Mouse (Mus musculus) spleen, postnatal 10 days (tissue): ENCODE data around the gene Patj.
A peak's percentile ranks its signal among the peaks of the same experiment; 100 is the strongest.
"Not testable (repeated sequence)": the region's sequence is repeated elsewhere in the genome, so short reads cannot be mapped to it uniquely, and the experiment has no call there.

Experiments
- DNase-seq, 2 experiments: peaks; one replicate each; pipeline ENCODE4 v3.0.0; 2021 to 2022; ENCODE audit warnings: low spot score in 2 of 2

Gene Patj

DNA sequence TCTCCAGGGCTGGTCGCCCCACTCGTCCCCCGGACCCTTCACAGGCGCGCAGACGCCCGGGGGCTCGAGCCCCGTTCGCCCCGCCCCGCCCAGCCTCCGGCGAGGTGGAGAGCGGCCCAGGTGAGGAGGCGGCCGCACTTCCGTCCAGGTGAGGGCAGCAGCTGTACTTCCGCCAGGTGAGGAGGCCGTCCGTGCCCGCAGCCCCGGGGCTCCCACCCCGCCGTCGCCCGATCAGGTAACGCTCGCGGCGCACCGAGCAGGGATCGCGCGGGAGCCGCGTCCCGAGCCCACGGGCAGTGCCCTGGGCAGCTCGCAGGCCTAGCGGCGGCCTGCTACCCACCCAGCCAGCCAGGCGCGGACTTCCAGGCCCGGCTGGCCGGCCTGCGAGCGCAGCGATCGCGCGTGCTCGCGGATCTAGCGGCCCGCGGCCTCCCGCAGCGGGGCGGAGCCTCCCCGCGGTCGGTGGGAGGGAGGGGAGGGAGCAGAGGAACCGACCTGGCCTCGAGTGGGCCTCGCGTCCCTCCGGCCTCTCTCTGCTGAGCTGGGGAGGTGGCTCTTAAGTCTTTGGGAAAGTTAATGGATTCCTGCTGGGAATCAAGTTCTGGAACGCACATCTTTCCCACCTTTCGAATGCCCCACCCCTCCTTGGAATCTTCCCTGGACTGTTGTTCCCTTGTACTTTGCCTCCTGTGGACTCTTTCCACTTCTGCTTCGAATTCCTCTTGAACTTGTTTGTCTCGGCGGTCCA, at the start of gene Patj:
Gene Patj (plus strand): TSS at position 96 of the 748 bp plus-strand sequence.
- DNase-seq = peak; percentile 8 to 36

DNA sequence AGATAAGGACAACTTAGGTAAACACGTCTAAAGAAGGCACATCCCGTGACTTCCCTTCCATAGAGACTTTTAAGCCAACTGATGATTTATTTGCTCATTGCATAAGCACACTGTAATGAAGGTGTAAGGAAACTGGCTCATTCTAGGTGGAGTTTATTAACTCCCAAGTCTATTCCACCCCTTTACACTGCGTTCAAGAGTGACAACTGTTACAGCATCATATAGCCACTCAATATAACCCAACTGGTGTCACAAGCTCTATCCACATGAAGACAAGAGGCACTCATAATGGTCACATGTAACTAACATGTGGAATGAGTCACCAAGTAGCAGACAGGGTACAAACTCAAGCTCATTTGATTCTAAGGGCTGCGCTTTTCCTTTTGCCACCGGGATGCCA, 47.0 kb upstream of the Patj start:
- no peak for DNase-seq

DNA sequence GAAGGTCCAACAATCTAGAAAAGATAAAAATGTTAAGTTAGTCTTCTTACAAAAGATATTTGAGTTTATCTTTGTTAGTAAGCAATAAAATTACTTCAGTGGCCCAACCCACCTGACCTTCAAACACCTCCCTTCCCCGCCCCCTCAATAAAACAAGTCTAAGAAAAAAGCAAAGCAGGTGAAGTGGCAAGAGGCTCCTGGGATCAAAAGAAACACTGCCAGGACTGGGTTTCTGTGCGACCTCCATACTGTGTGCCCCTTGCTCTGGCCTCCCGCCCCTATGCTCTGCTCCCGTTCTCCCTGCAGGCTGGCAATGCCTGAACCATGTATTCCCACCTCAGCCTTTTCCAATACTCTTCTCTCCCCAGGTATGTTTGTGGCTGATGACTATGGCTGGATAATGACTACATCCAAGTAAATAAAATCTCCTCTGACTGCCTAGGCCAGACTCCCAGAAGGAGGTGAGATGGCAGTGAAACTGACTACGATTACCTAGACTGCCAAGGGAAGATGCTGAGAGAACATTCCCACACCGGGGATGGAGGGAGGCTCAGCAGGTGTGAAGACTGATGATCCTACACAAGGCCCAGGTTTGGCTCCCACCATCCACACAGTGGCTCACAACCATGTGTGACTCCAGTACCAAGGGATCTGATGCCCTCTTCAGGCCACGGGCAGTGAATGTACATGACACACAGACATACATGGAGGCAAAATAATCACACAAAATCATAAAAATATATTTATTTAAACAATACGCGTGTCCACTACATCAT, 37.4 kb upstream of the Patj start:
- no peak for DNase-seq

DNA sequence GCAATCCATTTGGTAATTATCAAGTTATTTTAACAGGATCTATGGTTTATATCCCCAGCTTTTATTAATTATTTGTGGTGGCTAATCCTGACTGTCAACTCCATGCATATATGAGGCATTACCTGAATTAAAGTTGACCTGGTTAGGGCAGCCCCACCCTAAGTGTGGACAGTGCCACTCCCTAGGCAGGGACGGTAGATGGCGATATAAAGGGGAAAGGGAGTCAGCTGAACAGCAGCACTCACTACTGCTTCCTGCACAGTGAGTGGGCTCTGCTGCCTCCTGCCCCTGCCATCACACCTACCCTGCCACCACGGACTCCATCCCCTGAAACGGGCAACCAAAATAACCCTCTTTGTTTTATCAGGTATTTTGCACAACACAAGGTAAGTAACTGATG, 20.2 kb upstream of the Patj start:
- DNase-seq = peak in 1 of 2 experiments; percentile 25

DNA sequence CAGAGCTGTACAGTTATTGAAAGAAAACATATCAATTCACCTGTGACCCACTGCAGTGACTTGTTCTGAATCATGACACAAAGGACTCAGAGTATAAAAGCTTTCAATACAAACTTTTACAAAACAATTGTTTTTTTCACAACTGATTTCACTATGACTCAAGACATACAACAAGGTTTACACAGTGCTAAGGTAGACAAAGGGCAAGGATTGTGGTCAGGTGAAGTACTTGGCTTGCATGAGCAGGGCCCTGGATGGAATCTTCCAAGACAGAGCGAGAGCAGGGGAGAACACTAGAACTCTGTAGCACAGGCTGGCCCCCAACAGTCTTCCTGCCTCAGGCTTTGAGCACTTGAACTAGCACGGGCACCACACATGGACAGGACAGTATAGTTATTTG, 18.6 kb upstream of the Patj start:
- no peak for DNase-seq

DNA sequence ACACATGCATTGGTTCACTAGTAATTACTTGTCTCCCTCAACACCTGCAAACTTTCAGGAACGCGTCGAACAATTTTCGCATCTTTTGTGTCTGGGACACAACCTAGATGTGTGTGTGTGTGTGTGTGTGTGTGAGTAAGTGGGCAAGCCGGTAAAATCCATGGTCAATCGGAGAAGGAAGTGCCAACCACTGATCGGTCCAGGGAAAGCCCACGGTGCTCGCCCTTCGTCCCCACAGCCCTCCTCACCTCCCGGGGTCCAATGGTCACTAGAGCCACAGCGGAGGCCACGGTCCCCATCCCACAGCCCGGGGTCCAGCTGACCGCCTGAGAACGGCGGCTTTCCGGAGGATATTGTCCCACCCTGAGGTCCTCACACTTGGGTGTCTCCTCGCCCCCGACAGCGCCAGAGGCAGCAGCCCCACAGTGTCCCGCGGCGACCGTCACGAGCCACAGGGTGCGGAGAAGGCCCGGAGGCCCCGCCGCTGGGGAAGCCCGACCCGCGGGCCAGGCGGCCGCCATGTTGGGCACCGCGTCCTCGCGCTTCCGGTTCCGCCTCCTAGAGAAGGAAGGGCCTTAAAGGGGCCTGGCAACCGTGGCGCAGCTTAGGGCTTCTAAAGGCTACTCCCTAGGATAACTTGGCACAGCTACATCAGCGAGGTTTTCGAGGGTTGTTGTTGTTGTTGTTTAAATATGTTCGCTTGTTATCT, 12.7 kb upstream of the Patj start, which contains the start of gene Tm2d1:
Gene Tm2d1 (minus strand): TSS at position 591 of the 709 bp plus-strand sequence.
- DNase-seq = peak; percentile 75 to 84

DNA sequence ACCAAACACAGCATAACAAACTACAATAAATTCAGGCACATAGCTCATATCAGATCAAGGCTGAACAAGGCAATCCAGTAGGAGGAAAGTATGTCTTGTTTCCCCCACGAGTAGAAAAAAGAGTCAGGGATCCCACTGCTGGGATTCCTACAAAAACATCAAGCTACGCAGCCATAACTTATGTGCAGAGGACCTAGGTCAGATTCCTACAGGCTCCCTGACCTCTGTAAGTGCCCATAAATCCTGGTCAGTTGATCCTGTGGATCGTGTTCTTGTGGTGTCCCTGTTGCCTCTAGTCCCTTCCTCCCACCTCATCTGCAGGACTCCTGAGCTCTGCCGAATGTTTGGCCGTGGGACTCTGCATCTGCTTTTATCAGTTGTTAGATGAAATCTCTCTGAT, 10.5 kb upstream of the Patj start:
- DNase-seq = no peak

DNA sequence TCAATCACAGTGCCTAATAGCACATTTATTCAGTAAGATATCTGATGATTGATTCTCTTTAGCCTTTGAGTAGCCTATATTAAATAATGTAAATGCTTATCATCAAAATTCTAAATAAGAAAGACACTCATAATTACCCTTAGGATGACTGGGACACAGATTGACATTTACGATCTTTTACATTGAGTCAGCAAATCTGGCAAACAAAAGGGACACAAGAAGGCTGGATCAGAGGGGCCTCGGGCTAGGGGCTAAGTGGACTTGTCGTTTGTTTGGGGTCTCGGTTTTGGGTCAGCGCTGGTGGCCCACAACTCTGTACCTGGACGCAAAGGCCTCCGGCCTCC, 267 bp upstream of the Patj start:
- no peak for DNase-seq

DNA sequence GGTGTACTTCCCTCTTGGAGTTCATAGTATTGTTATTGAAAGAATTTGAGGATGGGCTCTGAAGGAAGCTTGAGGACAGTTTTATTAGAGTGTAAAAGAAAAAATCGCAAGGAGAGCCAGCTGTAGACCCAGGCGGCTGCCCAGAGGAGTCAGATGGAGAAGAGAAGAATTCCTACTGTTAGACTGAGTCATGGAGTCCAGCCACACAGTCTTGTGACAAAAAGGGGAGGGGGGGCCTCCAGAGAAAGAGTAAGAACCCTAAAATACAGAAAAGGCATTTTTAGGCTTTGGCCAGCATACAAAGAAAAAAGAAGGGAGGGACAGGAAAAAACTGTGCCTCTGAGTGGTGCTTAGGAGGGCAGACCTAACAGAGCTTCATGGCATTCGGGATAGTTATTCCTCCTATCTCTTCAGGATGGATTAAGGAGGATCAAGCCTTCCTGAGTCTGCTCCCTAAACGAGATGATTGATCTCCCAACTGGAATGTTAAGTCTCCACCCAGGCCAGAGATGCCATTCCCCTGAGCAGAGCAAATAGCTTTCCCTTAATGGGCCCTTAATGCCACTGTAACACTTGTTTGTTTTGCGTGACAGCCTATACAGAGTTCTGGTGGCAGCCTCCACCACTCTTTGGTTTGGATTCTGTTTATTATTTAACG, 5.5 kb downstream of the Patj start:
- DNase-seq = no peak

DNA sequence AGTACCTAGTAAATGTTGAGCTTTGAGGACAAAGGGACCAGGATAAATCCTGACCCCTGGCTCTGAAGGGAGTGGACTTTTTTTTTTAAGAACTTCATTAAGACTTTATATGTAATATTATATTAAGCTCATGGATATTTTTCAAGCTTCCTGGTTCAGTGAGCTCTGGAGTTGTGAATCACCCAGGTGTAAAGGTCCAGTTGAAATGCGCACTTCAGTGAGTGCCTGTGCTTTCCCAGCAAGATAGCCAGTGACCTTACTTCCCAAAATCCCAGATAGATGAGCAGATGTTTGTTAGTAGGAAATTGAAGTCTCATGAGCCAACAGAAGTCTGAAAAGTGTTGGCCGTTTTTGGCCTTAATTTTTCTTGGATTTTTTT, 6.0 kb downstream of the Patj start:
- DNase-seq = no peak

DNA sequence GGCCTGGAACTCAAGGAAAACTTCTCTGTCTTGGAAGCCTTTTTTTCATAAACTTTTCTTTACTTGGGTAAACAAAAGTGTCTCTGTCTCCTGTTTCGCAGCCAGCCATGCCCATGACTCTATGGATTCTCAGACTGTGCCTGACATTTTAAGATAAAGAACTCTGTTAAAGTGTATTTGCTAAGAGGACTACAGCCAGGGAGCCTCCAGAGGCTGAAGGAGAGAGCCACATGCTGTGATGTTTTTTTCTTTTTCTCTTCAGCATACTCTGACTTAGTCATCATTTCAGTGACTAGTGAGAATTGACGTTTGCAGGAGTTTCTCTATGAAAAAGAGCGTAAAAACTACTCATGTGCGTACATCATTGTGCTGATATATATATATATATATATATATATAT, 7.9 kb downstream of the Patj start:
- no peak for DNase-seq

DNA sequence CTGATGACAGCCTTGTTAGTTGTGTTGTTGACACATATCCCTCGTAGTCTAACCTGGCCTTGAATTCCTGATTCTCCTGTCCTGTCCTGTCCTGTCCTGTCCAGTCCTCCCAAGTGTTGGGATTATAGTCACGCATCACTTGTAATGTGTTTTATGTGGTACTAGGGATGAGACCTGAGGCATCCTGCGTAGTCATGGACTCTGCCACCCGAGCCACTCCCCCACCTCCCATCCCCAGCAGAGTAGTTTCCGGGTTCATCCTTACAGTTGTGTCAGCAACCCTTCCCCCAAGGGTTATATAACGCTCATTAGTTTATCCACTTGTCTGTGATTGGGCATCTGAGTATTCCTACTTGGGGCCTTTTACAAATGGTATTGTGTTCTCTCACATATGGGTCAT, 8.8 kb downstream of the Patj start:
- DNase-seq = no peak

DNA sequence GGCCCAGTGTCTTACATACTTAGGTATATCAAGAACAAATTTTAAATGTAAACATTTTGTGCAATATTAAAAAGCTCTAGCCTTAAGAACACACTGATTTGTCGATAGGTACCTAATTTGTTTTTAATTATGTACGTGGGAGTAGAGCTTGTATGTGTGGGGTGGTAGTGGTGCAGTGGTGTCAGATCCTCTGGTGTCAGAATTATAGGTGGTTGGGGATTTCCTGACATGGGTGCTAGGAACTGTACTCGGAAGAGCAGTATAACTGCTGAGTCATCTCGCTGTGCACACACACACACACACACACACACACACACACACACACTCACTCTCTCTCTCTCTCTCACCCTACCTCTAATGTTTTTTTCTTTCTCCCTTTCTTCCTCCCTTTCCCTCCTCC, 12.9 kb downstream of the Patj start:
- DNase-seq = no peak

DNA sequence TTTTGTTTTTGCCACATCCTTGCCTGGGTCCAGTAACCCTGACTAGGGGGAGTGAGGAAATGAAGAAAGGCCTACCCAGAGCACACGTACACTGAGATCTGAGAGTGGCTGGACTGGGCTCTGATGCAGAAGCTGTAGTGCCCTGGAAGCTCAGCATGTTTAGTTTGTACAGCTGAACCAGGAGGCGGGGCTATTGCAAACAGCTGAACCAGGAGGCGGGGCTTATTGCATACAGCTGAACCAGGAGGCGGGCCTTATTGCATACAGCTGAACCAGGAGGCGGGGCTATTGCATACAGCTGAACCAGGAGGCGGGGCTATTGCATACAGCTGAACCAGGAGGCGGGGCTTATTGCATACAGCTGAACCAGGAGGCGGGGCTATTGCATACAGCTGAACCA, 19.6 kb downstream of the Patj start:
- DNase-seq = not testable (repeated sequence)

DNA sequence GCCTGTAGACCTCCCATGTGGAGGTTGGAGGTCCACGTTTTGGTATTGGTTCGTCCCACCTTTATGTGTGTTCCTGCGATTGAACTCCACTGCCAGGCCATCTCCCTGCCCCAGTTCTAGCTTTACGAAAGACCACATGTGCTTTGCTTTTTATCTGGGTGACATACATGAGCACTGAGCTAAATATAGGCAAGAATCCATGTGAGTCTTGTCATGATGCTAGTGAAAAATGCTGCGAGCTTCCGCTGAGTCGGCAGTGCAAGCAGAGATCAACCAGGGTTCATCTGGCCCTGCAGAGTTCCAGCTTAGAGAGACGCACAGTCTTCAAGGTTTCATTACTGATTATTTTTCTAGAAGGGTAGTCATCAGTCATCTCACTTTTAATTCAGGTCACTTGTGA, 32.8 kb downstream of the Patj start:
- DNase-seq = no peak

DNA sequence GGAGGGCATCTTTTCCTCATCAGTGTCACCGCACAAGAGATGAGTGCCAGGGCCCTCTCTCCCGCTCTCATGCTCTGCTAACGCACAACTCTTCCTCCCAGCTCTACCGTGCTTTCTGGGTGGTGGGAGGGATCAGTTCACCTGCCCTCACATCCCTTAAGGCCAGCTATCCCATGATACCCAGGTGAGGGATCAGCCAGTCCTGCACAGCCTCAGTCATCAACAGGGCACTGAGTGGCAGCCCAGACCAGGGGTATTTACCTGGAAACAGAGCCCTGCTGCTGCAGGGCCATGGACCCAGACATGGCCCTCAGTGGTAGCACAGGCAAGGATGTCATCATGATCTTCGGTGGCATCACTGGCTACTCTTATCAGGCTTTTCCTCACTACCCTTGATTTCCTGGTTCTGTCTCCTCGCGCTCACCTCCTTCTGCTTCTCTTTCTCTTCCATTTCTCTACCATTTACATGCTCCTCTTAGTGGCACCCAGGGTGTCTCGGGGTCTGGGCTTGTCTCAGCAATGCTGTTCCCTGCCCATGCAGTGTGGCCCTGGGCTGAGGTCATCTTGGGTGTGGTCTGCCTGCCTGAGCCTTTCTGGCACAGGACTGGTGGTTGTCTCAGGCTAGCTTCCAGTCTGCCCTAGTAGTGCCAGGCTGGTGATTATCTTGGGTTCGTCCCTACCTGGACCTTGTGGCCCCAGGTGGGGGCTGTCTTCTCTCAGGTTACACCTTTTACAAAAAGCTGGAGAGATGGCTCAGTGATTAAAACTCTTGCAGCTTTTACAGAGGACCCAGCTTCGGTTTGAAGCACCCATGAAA, 40.3 kb downstream of the Patj start:
- DNase-seq = peak; percentile 6 to 22

DNA sequence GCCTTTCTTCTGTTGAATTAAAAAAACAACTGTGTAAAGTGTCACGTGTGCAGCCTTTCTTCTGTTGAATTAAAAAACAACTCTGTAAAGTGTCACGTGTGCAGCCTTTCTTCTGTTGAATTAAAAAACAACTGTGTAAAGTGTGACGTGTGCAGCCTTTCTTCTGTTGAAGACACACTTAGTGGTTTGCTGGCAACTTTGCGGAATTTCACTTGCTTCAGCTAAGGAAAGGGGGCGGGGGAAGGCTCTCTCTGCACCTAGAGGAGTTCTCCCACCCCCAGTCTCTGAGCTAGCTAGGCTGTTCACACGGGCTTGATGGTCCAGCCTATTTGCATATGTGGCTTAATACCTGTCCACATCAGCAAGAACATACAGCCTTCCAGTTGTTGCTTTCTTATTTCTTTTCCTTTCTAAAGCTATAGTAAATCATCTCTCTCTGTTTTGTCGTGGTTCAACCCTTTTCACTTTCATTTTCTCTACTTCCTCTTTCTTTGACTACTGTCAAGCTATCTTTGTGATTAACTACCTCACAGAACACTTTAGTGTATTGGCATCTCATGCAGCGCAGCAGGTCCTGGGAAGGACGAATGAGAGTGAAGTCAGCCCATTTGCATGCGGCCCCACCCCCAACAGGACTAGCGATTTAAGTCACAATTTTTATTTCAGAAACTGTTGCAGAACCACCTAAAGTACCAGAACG, 41.2 kb downstream of the Patj start:
- peak; percentile 20 to 65 for DNase-seq

DNA sequence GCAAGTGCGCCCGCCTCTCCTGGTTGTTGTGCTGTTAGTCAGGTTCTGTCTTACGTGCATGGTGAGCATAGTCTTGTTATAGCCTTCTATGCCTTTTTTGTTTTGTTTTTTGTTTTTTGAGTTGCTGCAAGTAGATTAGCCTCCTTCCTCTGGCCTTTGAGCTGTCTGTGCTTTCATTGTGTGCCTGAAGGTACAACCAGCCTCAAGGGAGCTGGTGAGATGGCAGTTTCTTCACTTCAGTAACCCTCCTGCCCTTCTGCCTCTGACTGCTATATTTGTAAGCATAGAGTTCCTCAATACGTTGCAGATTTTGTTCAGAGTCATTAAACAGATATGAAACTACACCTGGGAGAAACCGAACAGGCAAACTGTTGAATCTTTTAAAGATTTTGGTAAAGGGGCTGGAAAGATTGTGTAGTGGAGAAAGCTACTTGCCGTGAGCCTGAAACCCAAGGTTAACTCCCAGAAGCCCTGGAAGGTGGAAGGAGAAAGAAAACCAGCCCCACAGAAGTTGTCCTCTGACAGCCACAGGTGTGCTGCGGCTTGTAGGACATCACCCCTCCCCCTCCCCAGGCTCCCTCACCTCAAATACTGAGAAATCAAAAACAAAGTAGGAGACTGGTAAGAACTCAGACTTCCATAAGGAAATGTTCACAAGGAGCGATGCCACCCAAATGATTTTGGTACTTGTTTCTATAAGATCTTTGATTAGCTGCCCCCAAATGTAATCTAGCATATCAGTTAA, 43.8 kb downstream of the Patj start:
- DNase-seq = no peak

DNA sequence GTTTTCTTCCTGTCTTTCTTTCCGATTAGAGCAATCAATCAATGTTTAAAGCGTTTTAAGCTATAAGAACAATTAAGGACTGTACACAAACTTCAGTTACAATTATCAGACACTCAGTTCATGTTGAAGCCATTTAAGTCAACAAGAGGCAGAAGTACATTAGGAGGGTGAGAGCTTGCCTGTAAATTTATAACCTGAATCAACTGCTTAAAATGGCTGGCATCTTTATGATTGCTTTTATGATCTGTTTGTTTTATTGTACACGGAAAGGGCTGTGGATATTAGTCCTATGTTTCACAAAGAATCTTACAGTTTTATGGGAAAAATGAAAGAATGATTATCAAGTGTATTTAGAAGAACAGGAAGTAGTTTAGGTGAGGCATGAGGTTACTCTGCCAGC, 45.7 kb downstream of the Patj start:
- DNase-seq = no peak
